In genomic region chr9:67043231-67044199, GRCm38 (mm10) we compare ENCODE assay signal across 8 mouse cellular contexts. TPM values are rescaled to one million over a fixed set of nuclear protein-coding genes. Genes with fewer than 3 reads are reported as not detected.
A peak's percentile ranks its signal among the peaks of the same experiment; 100 is the strongest.
DNase-seq lines count a peak whose midpoint lies in the region; ATAC-seq and TF ChIP-seq lines count a peak whose summit lies in the region.

No protein-coding gene starts in this region.

- H3K36me3 ChIP-seq in ES-Bruce4 (ENCODE audit: control insufficient read depth, insufficient read depth, low read length, poor library complexity, severe bottlenecking): no peaks in the 10 kb centered on the region
- no peaks in the 10 kb centered on the region for H3K36me3 ChIP-seq in forebrain, embryonic 13.5 days (ENCODE audit: poor library complexity, severe bottlenecking)
- no peaks in the 10 kb centered on the region for H3K36me3 ChIP-seq in neural tube, embryonic 15.5 days

- no peaks in the 10 kb centered on the region; the same call in 1 of the 2 replicates for H3K27me3 ChIP-seq in ES-Bruce4 (ENCODE audit: control insufficient read depth, insufficient read depth, low read length, poor library complexity, severe bottlenecking)
- peaks cover 27% of the 10 kb centered on the region for H3K27me3 ChIP-seq in forebrain, embryonic 13.5 days
- H3K27me3 ChIP-seq in neural tube, embryonic 15.5 days (replicated peaks): peaks cover 17% of the 10 kb centered on the region

- TF ChIP-seq EP300 in ES-Bruce4 (IDR thresholded peaks at IDR 0.05; ENCODE audit: insufficient read depth, low read depth, low read length): no peak

- H3K4me1 ChIP-seq in ES-Bruce4 (ENCODE audit: control insufficient read depth, insufficient read depth, low read length): no peaks in the 10 kb centered on the region
- peaks cover 67% of the 10 kb centered on the region for H3K4me1 ChIP-seq in forebrain, embryonic 13.5 days
- peaks cover 71% of the 10 kb centered on the region for H3K4me1 ChIP-seq in neural tube, embryonic 15.5 days

- WGBS in forebrain, embryonic 13.5 days: under 1% methylated on average over 73 of the region's 73 CpGs
- WGBS in neural tube, embryonic 15.5 days: under 1% methylated on average over 73 of the region's 73 CpGs

- peak; percentile 86 for ATAC-seq in cerebellum, adult (ENCODE audit: insufficient number of reproducible peaks, low FRiP score, low TSS enrichment)
- ATAC-seq in forebrain, embryonic 13.5 days: peak; percentile 96
- peak; percentile 96 for ATAC-seq in neural tube, embryonic 15.5 days (ENCODE audit: low FRiP score)

- H3K4me2 ChIP-seq in forebrain, embryonic 13.5 days: peak overlapping the region; percentile 72
- peak overlapping the region; percentile 67 for H3K4me2 ChIP-seq in neural tube, embryonic 15.5 days

- peak overlapping the region; percentile 63 for H3K4me3 ChIP-seq in ES-Bruce4 (ENCODE audit: low read depth, low read length)
- peak overlapping the region; percentile 74 for H3K4me3 ChIP-seq in forebrain, embryonic 13.5 days
- H3K4me3 ChIP-seq in neural tube, embryonic 15.5 days (replicated peaks): peak overlapping the region; percentile 92

- peak overlapping the region; percentile 7 for H3K27ac ChIP-seq in ES-Bruce4 (ENCODE audit: insufficient read depth, low read length)
- peak overlapping the region; percentile 94 for H3K27ac ChIP-seq in forebrain, embryonic 13.5 days
- H3K27ac ChIP-seq in neural tube, embryonic 15.5 days (replicated peaks): peak overlapping the region; percentile 97

- peak overlapping the region; percentile 92 for H3K9ac ChIP-seq in ES-Bruce4 (ENCODE audit: low read depth, poor library complexity, severe bottlenecking)
- peak overlapping the region; percentile 89 for H3K9ac ChIP-seq in forebrain, embryonic 13.5 days
- peak overlapping the region; percentile 96 for H3K9ac ChIP-seq in neural tube, embryonic 15.5 days (replicated peaks)

- peak; percentile 98 for TF ChIP-seq CTCF in ES-Bruce4 (IDR thresholded peaks at IDR 0.05; ENCODE audit: low read depth, low read length)

- no peaks in the 10 kb centered on the region for H3K9me3 ChIP-seq in ES-Bruce4 (replicated peaks; ENCODE audit: control insufficient read depth, insufficient read depth, low read length, poor library complexity, severe bottlenecking)
- H3K9me3 ChIP-seq in forebrain, embryonic 13.5 days (replicated peaks): no peaks in the 10 kb centered on the region
- H3K9me3 ChIP-seq in neural tube, embryonic 15.5 days (replicated peaks): no peaks in the 10 kb centered on the region

- intact Hi-C loops in heart, postnatal 14 days (cut with DNase I): loop anchor here (1.0 to 2.0 kb wide), 2 partner anchors 42 to 113 kb away; no protein-coding TSS in a partner anchor

- DNase-seq in heart, postnatal 14 days: peak; percentile 99 to 100
- peak; percentile 100 for DNase-seq in layer of hippocampus, adult 11-12 months (ENCODE audit: low spot score)
- DNase-seq in lung, adult 18-20 months: peak; percentile 99 to 100
- DNase-seq in testis, postnatal 14 days (ENCODE audit: low spot score): peak; percentile 96

- no peak for TF ChIP-seq POLR2A in ES-Bruce4 (IDR thresholded peaks at IDR 0.05; ENCODE audit: insufficient read depth, low read length)

RNA-seq across cellular contexts. Expression of gene Tpm1, which starts 5.7 kb away (rescaled TPM):
- 1,516 and 1,556 TPM in 2 replicates for polyA plus RNA-seq in ES-Bruce4 (2011; ENCODE audit: insufficient read depth, insufficient read length, low read depth, missing spikeins)
- polyA plus RNA-seq in forebrain, embryonic 13.5 days (2015; fragmentation: Nextera tagmentation; extraction: Ambion mirVana): 109 and 119 TPM in 2 replicates
- over 10,000 TPM; 11,169 to 11,475 TPM for total RNA-seq in heart, postnatal 14 days (2021)
- 230 and 300 TPM in 2 replicates for polyA plus RNA-seq in neural tube, embryonic 15.5 days (2015; fragmentation: Nextera tagmentation; extraction: Ambion mirVana)

Comparison
In these comparisons a context has a peak if more than half of its experiments do, and no peak if none do; other contexts are left out.
1. Peak in every context shown above with its lines: DNase-seq, ATAC-seq, H3K4me3 ChIP-seq and H3K27ac ChIP-seq.
2. H3K27ac ChIP-seq: peak in every context shown above with its lines; median percentile 97 in neural tube, embryonic 15.5 days; 94 in forebrain, embryonic 13.5 days; 7 in ES-Bruce4.